Mouse (Mus musculus) liver, embryonic 14.5 days (tissue): ENCODE measurements around the gene Serpina12. TPM values are rescaled to one million over a fixed set of nuclear protein-coding genes. Genes with fewer than 3 reads are reported as not detected.

Source experiments
- ATAC-seq: fragments of 200-750 bp; cut with Nextera tagmentation; 2 replicates; pipeline ENCODE4 v1.8.0; 2017; ENCODE audit warnings: moderate number of reproducible peaks, mild to moderate bottlenecking, moderate library complexity; ENCODE audit not compliant: insufficient read depth
- DNase-seq, 3 experiments: peaks; one replicate each; pipeline ENCODE4 v3.0.0-alpha.2; 2012 to 2013; ENCODE audit warnings: low read depth in 3 of 3, low spot score in 3 of 3
- H3K27ac ChIP-seq: fragments of 300-500 bp; sonication (generic); 2 replicates; pipeline ENCODE4 v1.5.1; 2014; ENCODE audit warnings: moderate library complexity, mild to moderate bottlenecking, control low read depth, inconsistent platforms
- H3K27me3 ChIP-seq: fragments of 300-500 bp; sonication (generic); 2 replicates; pipeline ENCODE4 v1.6.1; 2014; ENCODE audit warnings: mild to moderate bottlenecking, low read length, moderate library complexity; ENCODE audit not compliant: control insufficient read depth, insufficient read depth
- H3K36me3 ChIP-seq: fragments of 300-500 bp; sonication (generic); replicated peaks from 2 replicates; pipeline ENCODE4 v1.6.1; 2014; ENCODE audit warnings: low read depth; ENCODE audit not compliant: control insufficient read depth, insufficient read depth
- H3K4me1 ChIP-seq, 2 experiments: fragments of 200-500 bp in 1 of 2; fragments of 300-500 bp in 1 of 2; sonication (generic) in 1 of 2; replicated peaks; 2 replicates each; pipeline ENCODE4 v1.6.1; 2012 to 2014; ENCODE audit warnings: antibody characterized with exemption in 1 of 2, inconsistent platforms in 1 of 2, low read length in 1 of 2; ENCODE audit not compliant: control insufficient read depth in 2 of 2, insufficient read depth in 2 of 2
- H3K4me2 ChIP-seq: fragments of 300-500 bp; sonication (generic); 2 replicates; pipeline ENCODE4 v1.6.1; 2014; ENCODE audit warnings: low read depth, mild to moderate bottlenecking, control low read depth, moderate library complexity
- H3K4me3 ChIP-seq, 2 experiments: fragments of 200-500 bp in 1 of 2; fragments of 300-500 bp in 1 of 2; sonication (generic) in 1 of 2; 2 replicates each; pipeline ENCODE4 v1.5.1; 2012 to 2014; ENCODE audit warnings: low read depth in 2 of 2, low read length in 2 of 2, mild to moderate bottlenecking in 2 of 2, control low read depth in 1 of 2, inconsistent platforms in 1 of 2, moderate library complexity in 1 of 2; ENCODE audit not compliant: insufficient read depth in 1 of 2
- H3K9ac ChIP-seq: fragments of 300-500 bp; sonication (generic); replicated peaks from 2 replicates; pipeline ENCODE4 v1.6.1; 2014; ENCODE audit warnings: mild to moderate bottlenecking, control low read depth, moderate library complexity
- H3K9me3 ChIP-seq: fragments of 300-500 bp; sonication (generic); 2 replicates; pipeline ENCODE4 v1.6.1; 2016; ENCODE audit warnings: low read length, mixed read lengths; ENCODE audit not compliant: control insufficient read depth
- CTCF ChIP-seq: IDR thresholded peaks from 2 replicates; pipeline ENCODE4 v1.5.1; 2016; ENCODE audit warnings: antibody characterized with exemption, low read depth, control low read depth
- EP300 ChIP-seq: IDR thresholded peaks from 2 replicates; pipeline ENCODE4 v1.6.1; 2016; ENCODE audit warnings: antibody characterized with exemption, low read depth
- WGBS: fragments of 180-500 bp; shearing (Covaris S2); extraction: QIAGEN DNeasy Blood & Tissue Kit; methylation state at CpG from one replicate; pipeline ENCODE4 v1.1.7; 2014; ENCODE audit not compliant: insufficient replicate concordance; 5-methylcytosine and 5-hydroxymethylcytosine counted together
- polyA plus RNA-seq, 2 experiments: library from polyadenylated mRNA; depleted of rRNA in 1 of 2; stranded (reverse) in 1 of 2; unstranded in 1 of 2; fragments of >200 nt; fragmentation: Nextera tagmentation in 1 of 2; extraction: Ambion mirVana in 1 of 2; gene quantifications; 2 replicates each; pipeline versions ENCODE4 v1.2.1 to v1.2.3; 2012 to 2014

Gene Serpina12
- polyA plus RNA-seq, 2 experiments = 0.02 TPM; not detected in 1

- H3K9me3 ChIP-seq = no peaks in the 10 kb centered on the region
- no peaks in the 10 kb centered on the region for H3K27me3 ChIP-seq
- H3K9ac ChIP-seq = no peak overlapping the region
- H3K4me1 ChIP-seq = peaks cover 0 to 10% of the 10 kb centered on the region in 2 experiments; a peak in 2 of 4 replicates
- 44% methylated on average over 7 of the region's 7 CpGs for WGBS
- no peak overlapping the region for H3K4me3 ChIP-seq
- H3K4me2 ChIP-seq = no peak overlapping the region
- DNase-seq (no peak), ATAC-seq (no peak)
- no peak overlapping the region for H3K27ac ChIP-seq
- no peak for TF ChIP-seq EP300
- TF ChIP-seq CTCF = no peak
- no peaks in the 10 kb centered on the region for H3K36me3 ChIP-seq
These were observed 51.3 kb downstream of the Serpina12 start for GRCm38 (mm10) chr12:103992945-103993344.

GRCm38 (mm10) chr12:103989857-103990256 lies 54.4 kb downstream of the Serpina12 start, which contains the start of gene Serpina11:
Gene Serpina11, minus strand, starts transcription at chr12:103989957.
- ATAC-seq = no peak
- Histone ChIP-seq H3K9ac (no peak within 1 kb of the TSS), H3K4me2 (no peak within 1 kb of the TSS), H3K4me3 (no peak within 1 kb of the TSS), H3K4me1 (peaks cover 0 to 10% of the 10 kb centered on the region in 2 experiments; a peak in 2 of 4 replicates), H3K9me3 (no peaks in the 10 kb centered on the region), H3K36me3 (no peaks in the 10 kb centered on the region), H3K27me3 (no peaks in the 10 kb centered on the region), H3K27ac (peak within 1 kb of the TSS; percentile 28; the same call in 1 of the 2 replicates)
- DNase-seq = no peak
- TF ChIP-seq EP300 (no peak), CTCF (no peak)
- 69% methylated on average over 6 of the region's 6 CpGs for WGBS

DNA sequence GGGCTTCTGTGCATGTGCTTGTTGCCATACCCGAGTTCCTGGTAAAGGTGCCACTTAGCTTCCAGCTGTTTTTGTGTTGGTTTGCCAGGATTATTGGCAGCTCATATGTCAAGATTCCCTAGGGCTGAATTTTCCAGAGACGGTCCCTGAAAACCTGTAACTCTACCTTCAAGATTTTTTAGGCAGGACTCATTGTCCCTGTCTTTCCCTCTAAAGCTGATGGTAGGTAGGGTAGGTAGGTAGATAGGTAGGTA lies 54.8 kb downstream of the Serpina12 start:
- DNase-seq (no peak), ATAC-seq (no peak)
- peaks cover 0 to 10% of the 10 kb centered on the region in 2 experiments; a peak in 2 of 4 replicates for H3K4me1 ChIP-seq
- H3K9me3 ChIP-seq = no peaks in the 10 kb centered on the region
- WGBS = 53% methylated on average over 2 of the region's 2 CpGs
- TF ChIP-seq CTCF (no peak), EP300 (no peak)
- no peaks in the 10 kb centered on the region for H3K36me3 ChIP-seq
- no peak overlapping the region for H3K4me3 ChIP-seq
- H3K27ac ChIP-seq = 0 out of 2 replicates have a peak overlapping the region, but pooled peaks have one; percentile 28
- no peaks in the 10 kb centered on the region for H3K27me3 ChIP-seq
- H3K4me2 ChIP-seq = no peak overlapping the region
- no peak overlapping the region for H3K9ac ChIP-seq

GRCm38 (mm10) chr12:103988754-103989513 lies 55.3 kb downstream of the Serpina12 start:
- Histone ChIP-seq H3K36me3 (no peaks in the 10 kb centered on the region), H3K4me3 (no peak overlapping the region), H3K9me3 (no peaks in the 10 kb centered on the region), H3K4me2 (no peak overlapping the region), H3K4me1 (peaks cover 0 to 10% of the 10 kb centered on the region in 2 experiments; a peak in 2 of 4 replicates), H3K9ac (no peak overlapping the region), H3K27ac (peak overlapping the region; percentile 28; the same call in 1 of the 2 replicates), H3K27me3 (no peaks in the 10 kb centered on the region)
- 42% methylated on average over 14 of the region's 14 CpGs for WGBS
- ATAC-seq = peak; percentile 68
- TF ChIP-seq EP300 (no peak), CTCF (no peak)
- DNase-seq = peak; percentile 17 to 39 (median 22)

GRCm38 (mm10) chr12:103985868-103986267 lies 58.4 kb downstream of the Serpina12 start:
- Histone ChIP-seq H3K27me3 (no peaks in the 10 kb centered on the region), H3K36me3 (no peaks in the 10 kb centered on the region), H3K27ac (no peak overlapping the region), H3K4me3 (no peak overlapping the region), H3K4me2 (no peak overlapping the region), H3K9ac (no peak overlapping the region), H3K4me1 (peaks cover 0 to 10% of the 10 kb centered on the region in 2 experiments; a peak in 2 of 4 replicates), H3K9me3 (no peaks in the 10 kb centered on the region)
- TF ChIP-seq EP300 (no peak), CTCF (no peak)
- 47% methylated on average over 5 of the region's 5 CpGs for WGBS
- ATAC-seq (no peak), DNase-seq (no peak)
